Mouse (Mus musculus) heart, embryonic 13.5 days (tissue): Measurements from ENCODE around the gene Ermard. TPM values are rescaled to one million over a fixed set of nuclear protein-coding genes. Genes with fewer than 3 reads are reported as not detected.

ENCODE experiments used
- ATAC-seq: fragments of 200-750 bp; cut with Nextera tagmentation; 2 replicates; pipeline ENCODE4 v1.8.0; 2017; ENCODE audit warnings: moderate TSS enrichment; ENCODE audit not compliant: insufficient number of reproducible peaks, low FRiP score, low TSS enrichment; ENCODE audit errors: extremely low read depth
- H3K27ac ChIP-seq: fragments of 300-500 bp; sonication (generic); replicated peaks from 2 replicates; pipeline ENCODE4 v1.5.1; 2015; ENCODE audit warnings: moderate library complexity, mild to moderate bottlenecking, inconsistent platforms
- H3K27me3 ChIP-seq: fragments of 300-500 bp; sonication (generic); replicated peaks from 2 replicates; pipeline ENCODE4 v1.6.1; 2015; ENCODE audit warnings: mild to moderate bottlenecking, inconsistent platforms
- H3K36me3 ChIP-seq: fragments of 300-500 bp; sonication (generic); 2 replicates; pipeline ENCODE4 v1.6.1; 2015; ENCODE audit warnings: mild to moderate bottlenecking, inconsistent platforms
- H3K4me1 ChIP-seq: fragments of 300-500 bp; sonication (generic); 2 replicates; pipeline ENCODE4 v1.6.1; 2015; ENCODE audit warnings: inconsistent platforms
- H3K4me2 ChIP-seq: fragments of 300-500 bp; sonication (generic); 2 replicates; pipeline ENCODE4 v1.6.1; 2015; ENCODE audit warnings: inconsistent platforms, mild to moderate bottlenecking, moderate library complexity
- H3K4me3 ChIP-seq: fragments of 300-500 bp; sonication (generic); 2 replicates; pipeline ENCODE4 v1.5.1; 2015; ENCODE audit warnings: moderate library complexity, mild to moderate bottlenecking, inconsistent platforms
- H3K9ac ChIP-seq: fragments of 300-500 bp; sonication (generic); 2 replicates; pipeline ENCODE4 v1.6.1; 2015; ENCODE audit warnings: inconsistent platforms, mild to moderate bottlenecking, moderate library complexity
- H3K9me3 ChIP-seq: fragments of 300-500 bp; sonication (generic); 2 replicates; pipeline ENCODE4 v1.6.1; 2016; ENCODE audit warnings: inconsistent platforms
- WGBS: fragments of 180-500 bp; shearing (Covaris S2); methylation state at CpG from one replicate; pipeline ENCODE4 v1.1.7; 2015; ENCODE audit warnings: mixed read lengths; 5-methylcytosine and 5-hydroxymethylcytosine counted together
- polyA plus RNA-seq: library from polyadenylated mRNA; unstranded; fragments of >200 nt; fragmentation: Nextera tagmentation; extraction: Ambion mirVana; gene quantifications from 2 replicates; pipeline ENCODE4 v1.2.1, GENCODE M21; 2015

Gene Ermard
- polyA plus RNA-seq, 1 experiment from 2014 or later, result 51.8 TPM

GRCm38 (mm10) chr17:15066066-15066465, 25.1 kb downstream of the Ermard start:
- ATAC-seq, result no peak
- 52% methylated on average over 6 of the region's 6 CpGs for WGBS
- no peaks in the 10 kb centered on the region for H3K9me3 ChIP-seq
- no peak overlapping the region for H3K4me3 ChIP-seq
- peaks cover 44% of the 10 kb centered on the region for H3K27me3 ChIP-seq
- peaks cover 31% of the 10 kb centered on the region for H3K36me3 ChIP-seq
- no peak overlapping the region for H3K27ac ChIP-seq
- H3K4me2 ChIP-seq, result peak overlapping the region; percentile 44
- no peak overlapping the region for H3K9ac ChIP-seq
- H3K4me1 ChIP-seq, result peaks cover 39% of the 10 kb centered on the region

- H3K4me2 ChIP-seq, result no peak overlapping the region
- H3K27me3 ChIP-seq, result peaks cover 35% of the 10 kb centered on the region
- H3K36me3 ChIP-seq, result peaks cover 24% of the 10 kb centered on the region
- peaks cover 35% of the 10 kb centered on the region for H3K4me1 ChIP-seq
- ATAC-seq, result no peak; the same call in 1 of the 2 replicates
- H3K27ac ChIP-seq, result no peak overlapping the region
- no peaks in the 10 kb centered on the region for H3K9me3 ChIP-seq
- 44% methylated on average over 1 of the region's 1 CpGs for WGBS
- no peak overlapping the region for H3K4me3 ChIP-seq
- H3K9ac ChIP-seq, result no peak overlapping the region
These were observed 25.9 kb downstream of the Ermard start for GRCm38 (mm10) chr17:15066911-15067310.

DNA sequence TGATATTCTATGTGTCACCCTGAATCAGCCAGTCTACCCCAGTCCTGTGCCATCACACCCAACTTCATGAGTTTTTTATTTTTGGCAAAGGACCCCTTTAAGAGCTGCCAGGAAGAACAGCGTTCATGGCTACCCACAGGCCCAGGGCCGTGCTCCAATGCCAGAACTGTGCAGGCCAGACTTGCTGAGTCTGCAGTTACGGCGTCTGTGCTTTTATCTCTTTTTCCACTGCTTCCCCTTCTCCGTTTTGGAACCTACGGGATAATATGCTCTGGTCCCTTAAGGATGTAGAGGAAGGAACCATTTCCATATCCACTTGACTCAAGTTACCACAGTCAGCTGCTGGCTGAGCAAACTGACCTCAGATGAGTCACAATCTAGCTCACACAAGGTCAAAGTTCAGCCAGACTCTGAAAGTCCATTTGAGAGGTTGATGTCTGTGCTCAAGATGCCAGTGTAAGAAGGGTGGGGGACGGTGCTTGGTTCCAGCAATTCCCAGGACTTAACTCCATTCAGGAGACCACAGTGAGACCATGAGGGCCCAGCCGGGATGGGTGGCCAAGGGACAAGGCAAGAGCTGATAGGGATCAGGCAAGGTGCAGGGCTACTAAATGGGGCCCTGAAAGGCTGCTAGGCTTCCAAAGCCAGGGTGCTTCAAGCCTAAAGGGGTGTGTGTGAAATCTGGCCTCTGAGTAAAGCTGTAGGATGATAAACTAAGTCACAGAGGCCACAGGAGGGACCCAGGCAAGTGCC, 27.2 kb downstream of the Ermard start:
- Histone ChIP-seq H3K27me3 (peaks cover 24% of the 10 kb centered on the region), H3K4me3 (no peak overlapping the region), H3K9me3 (no peaks in the 10 kb centered on the region), H3K4me2 (no peak overlapping the region), H3K36me3 (peaks cover 11% of the 10 kb centered on the region), H3K27ac (peak overlapping the region; percentile 63), H3K9ac (no peak overlapping the region), H3K4me1 (peaks cover 35% of the 10 kb centered on the region)
- 50% methylated on average over 8 of the region's 8 CpGs for WGBS
- ATAC-seq, result no peak

DNA sequence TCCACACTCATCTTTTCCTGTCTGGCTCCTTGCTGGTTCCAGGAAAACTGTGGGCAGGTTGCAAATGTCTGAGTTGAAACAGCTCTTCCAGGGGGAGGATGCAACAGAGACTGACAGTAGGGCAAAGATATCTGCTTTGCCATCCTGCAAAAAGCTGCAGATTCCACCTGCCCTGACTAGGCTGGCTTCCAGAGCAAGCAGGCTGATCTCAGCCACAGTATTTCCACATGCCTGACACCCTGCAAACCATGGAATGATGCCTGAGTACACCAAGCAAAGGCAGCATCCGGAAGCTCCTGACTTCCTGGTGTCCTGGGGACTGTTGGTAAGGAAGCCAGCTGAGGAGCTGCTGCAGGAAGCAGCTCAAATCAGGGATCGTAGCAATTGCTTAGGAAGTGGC, 28.1 kb downstream of the Ermard start:
- WGBS, result 50% methylated on average over 2 of the region's 2 CpGs
- H3K27me3 ChIP-seq, result peaks cover 23% of the 10 kb centered on the region
- ATAC-seq, result no peak
- no peak overlapping the region for H3K4me3 ChIP-seq
- peaks cover 2% of the 10 kb centered on the region; the same call in 1 of the 2 replicates for H3K36me3 ChIP-seq
- peaks cover 35% of the 10 kb centered on the region for H3K4me1 ChIP-seq
- H3K27ac ChIP-seq, result peak overlapping the region; percentile 24; the same call in 1 of the 2 replicates
- no peak overlapping the region for H3K9ac ChIP-seq
- no peaks in the 10 kb centered on the region for H3K9me3 ChIP-seq
- no peak overlapping the region for H3K4me2 ChIP-seq

DNA sequence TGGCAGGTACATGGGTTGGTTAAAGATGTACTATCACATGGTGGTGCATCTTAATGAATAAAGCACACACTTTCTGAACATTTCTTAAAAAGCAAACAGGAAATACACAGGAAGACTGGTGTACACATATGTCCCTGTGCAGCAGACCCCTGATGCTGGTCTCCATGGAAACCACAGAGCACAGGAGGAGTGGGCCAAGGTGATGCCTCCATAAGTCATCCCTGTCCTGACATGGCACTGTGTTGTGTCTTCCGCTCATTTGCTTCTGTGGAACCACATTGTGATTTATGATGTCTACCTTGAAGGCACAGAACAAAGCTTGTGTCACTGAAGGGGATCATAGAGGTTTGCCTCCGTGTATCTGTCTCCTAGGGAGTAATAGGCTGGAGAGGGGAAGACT, 31.2 kb downstream of the Ermard start:
- Histone ChIP-seq H3K9ac (no peak overlapping the region), H3K4me3 (no peak overlapping the region), H3K9me3 (no peaks in the 10 kb centered on the region), H3K27me3 (peaks cover 23% of the 10 kb centered on the region; the same call in 1 of the 2 replicates), H3K27ac (no peak overlapping the region), H3K4me1 (peaks cover 20% of the 10 kb centered on the region), H3K4me2 (no peak overlapping the region), H3K36me3 (no peaks in the 10 kb centered on the region)
- no peak for ATAC-seq
- 87% methylated on average over 2 of the region's 2 CpGs for WGBS

GRCm38 (mm10) chr17:15075033-15075432, 34.0 kb downstream of the Ermard start:
- no peaks in the 10 kb centered on the region for H3K36me3 ChIP-seq

DNA sequence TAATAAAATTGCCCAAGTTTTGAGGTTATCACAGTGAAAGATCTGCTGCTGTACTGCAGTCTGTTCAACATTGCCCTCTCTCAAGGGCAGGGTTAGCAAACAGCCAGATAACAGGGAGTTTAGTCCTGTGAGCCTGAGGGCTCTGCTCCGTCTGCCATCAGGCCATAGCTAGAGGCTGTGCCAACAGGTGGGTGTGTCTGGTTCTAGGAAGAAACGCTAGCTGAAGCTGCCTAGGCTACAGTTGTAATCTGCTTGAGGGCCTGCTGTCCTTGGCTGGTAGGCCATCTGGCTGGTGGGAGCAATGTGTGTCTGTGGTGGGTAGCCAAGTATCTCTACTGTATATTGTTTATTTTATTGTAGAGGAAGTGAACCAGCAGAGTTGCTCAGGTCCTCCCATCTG, 36.5 kb downstream of the Ermard start:
- Histone ChIP-seq H3K4me3 (no peak overlapping the region), H3K9me3 (no peaks in the 10 kb centered on the region), H3K9ac (no peak overlapping the region), H3K27me3 (peaks cover 46% of the 10 kb centered on the region; the same call in 1 of the 2 replicates), H3K4me2 (no peak overlapping the region), H3K36me3 (no peaks in the 10 kb centered on the region), H3K4me1 (no peaks in the 10 kb centered on the region), H3K27ac (no peak overlapping the region)
- no peak for ATAC-seq
- WGBS, result 25% methylated on average over 2 of the region's 2 CpGs

More at GRCm38 (mm10) chr17:15075033-15075432, 34.0 kb downstream of the Ermard start:
- Histone ChIP-seq H3K4me2 (no peak overlapping the region), H3K4me1 (no peaks in the 10 kb centered on the region), H3K9ac (no peak overlapping the region), H3K27ac (no peak overlapping the region), H3K9me3 (no peaks in the 10 kb centered on the region), H3K27me3 (peaks cover 33% of the 10 kb centered on the region; the same call in 1 of the 2 replicates), H3K4me3 (no peak overlapping the region)
- no peak for ATAC-seq
- WGBS, result 73% methylated on average over 8 of the region's 8 CpGs

- 0 out of 2 replicates have a peak overlapping the region, but pooled peaks have one; percentile 1 for H3K4me3 ChIP-seq
- H3K27ac ChIP-seq, result peak overlapping the region; percentile 59
- no peaks in the 10 kb centered on the region for H3K9me3 ChIP-seq
- peaks cover 27% of the 10 kb centered on the region for H3K4me1 ChIP-seq
- peaks cover 56% of the 10 kb centered on the region for H3K27me3 ChIP-seq
- H3K36me3 ChIP-seq, result no peaks in the 10 kb centered on the region
- WGBS, result 20% methylated on average over 13 of the region's 13 CpGs
- peak overlapping the region; percentile 44 for H3K4me2 ChIP-seq
- H3K9ac ChIP-seq, result no peak overlapping the region
- ATAC-seq, result peak; percentile 78
These were observed 43.3 kb downstream of the Ermard start for GRCm38 (mm10) chr17:15084226-15084848.

DNA sequence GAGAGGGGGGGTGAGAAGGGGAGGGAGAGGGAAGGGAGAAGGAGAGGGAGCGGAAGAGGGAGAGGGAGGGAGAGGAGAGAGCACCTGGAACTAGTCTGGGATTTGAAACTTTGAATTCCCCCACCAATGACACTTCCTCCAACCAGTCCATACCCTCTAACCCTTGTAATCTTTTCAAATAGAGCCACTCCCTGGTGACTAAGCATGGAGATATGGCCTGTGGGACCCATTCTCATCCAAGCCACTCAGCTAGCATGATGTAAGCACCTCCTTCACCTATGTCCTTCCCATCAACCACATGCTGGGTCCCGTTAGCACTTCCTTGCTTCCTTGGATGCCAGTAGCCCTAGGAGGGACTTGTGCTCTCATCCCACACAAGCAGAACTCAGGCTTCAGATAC, 44.0 kb downstream of the Ermard start:
- H3K4me3 ChIP-seq, result no peak overlapping the region
- peaks cover 53% of the 10 kb centered on the region for H3K27me3 ChIP-seq
- H3K27ac ChIP-seq, result peak overlapping the region; percentile 59
- no peaks in the 10 kb centered on the region for H3K9me3 ChIP-seq
- peak overlapping the region; percentile 44; the same call in 1 of the 2 replicates for H3K4me2 ChIP-seq
- no peaks in the 10 kb centered on the region for H3K36me3 ChIP-seq
- peak; percentile 47; the same call in 1 of the 2 replicates for ATAC-seq
- H3K9ac ChIP-seq, result no peak overlapping the region
- WGBS, result 46% methylated on average over 2 of the region's 2 CpGs
- peaks cover 27% of the 10 kb centered on the region for H3K4me1 ChIP-seq

- 0 out of 2 replicates have a peak, but pooled peaks have one; percentile 13 for ATAC-seq
- Histone ChIP-seq H3K9me3 (no peaks in the 10 kb centered on the region), H3K27me3 (peaks cover 35% of the 10 kb centered on the region), H3K36me3 (no peaks in the 10 kb centered on the region), H3K4me3 (no peak overlapping the region), H3K9ac (no peak overlapping the region), H3K27ac (no peak overlapping the region), H3K4me1 (peaks cover 27% of the 10 kb centered on the region), H3K4me2 (no peak overlapping the region)
- 33% methylated on average over 2 of the region's 2 CpGs for WGBS
These were observed 47.2 kb downstream of the Ermard start for GRCm38 (mm10) chr17:15088166-15088565.

DNA sequence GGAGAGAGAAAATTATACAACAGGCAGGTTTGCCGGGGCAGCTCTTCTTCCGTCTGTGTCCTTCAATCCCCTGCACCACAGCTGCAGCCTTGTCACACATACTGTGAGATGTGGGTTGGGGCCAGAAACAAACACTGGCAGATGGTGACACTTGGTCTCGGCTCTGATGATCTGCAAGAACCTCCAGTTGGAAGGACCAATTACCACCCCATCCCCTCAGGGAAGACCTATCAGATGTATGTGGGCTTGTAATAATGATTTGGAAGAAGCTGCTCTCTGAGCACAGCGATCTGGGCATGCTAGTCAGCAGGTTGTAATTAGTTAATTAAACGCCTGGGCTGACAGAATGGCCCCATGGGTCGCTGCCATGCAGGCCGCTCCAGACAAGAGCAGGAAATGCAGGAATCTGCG, 47.6 kb downstream of the Ermard start:
- WGBS, result 32% methylated on average over 8 of the region's 8 CpGs

More for the DNA sequence above, 47.6 kb downstream of the Ermard start:
- H3K9me3 ChIP-seq, result no peaks in the 10 kb centered on the region
- H3K4me3 ChIP-seq, result no peak overlapping the region
- no peak for ATAC-seq
- peaks cover 24% of the 10 kb centered on the region for H3K4me1 ChIP-seq
- H3K9ac ChIP-seq, result no peak overlapping the region
- no peak overlapping the region for H3K27ac ChIP-seq
- no peak overlapping the region for H3K4me2 ChIP-seq
- H3K27me3 ChIP-seq, result peaks cover 30% of the 10 kb centered on the region
- H3K36me3 ChIP-seq, result no peaks in the 10 kb centered on the region
